8 mouse cellular contexts compared by ENCODE assay signal in the genomic region with DNA sequence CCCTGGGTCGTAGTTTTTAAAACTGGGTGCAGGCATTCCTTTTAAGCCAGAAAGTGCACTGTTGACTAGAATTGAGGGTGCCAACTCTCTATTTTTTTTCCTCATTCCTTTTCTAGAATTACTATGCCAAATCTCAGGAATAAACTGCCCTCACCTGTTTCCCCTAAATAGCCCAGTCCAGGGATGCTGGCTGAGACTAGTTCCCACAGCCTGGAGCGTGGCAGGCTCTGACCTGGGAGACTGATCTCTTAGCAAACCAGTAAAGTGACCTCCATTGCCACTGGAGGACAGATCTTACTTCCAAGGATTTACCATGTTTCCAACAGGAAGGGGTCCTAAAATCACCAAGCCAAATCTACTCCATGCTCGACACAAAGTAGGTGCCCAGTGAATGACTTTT. TPM values are rescaled to one million over a fixed set of nuclear protein-coding genes. Genes with fewer than 3 reads are reported as not detected.
DNase-seq lines count a peak whose midpoint lies in the region; ATAC-seq and TF ChIP-seq lines count a peak whose summit lies in the region.

No protein-coding gene starts in this region.

- no peaks in the 10 kb centered on the region for H3K9me3 ChIP-seq in neural tube, embryonic 11.5 days (ENCODE audit: control insufficient read depth, low read length)
- no peaks in the 10 kb centered on the region for H3K9me3 ChIP-seq in hindbrain, embryonic 14.5 days (ENCODE audit: control insufficient read depth, low read length)
- no peaks in the 10 kb centered on the region for H3K9me3 ChIP-seq in limb, embryonic 14.5 days (ENCODE audit: control insufficient read depth, low read length)
- H3K9me3 ChIP-seq in stomach, postnatal 0 days (ENCODE audit: control insufficient read depth, low read length), result no peaks in the 10 kb centered on the region

- no peaks in the 10 kb centered on the region for H3K27me3 ChIP-seq in neural tube, embryonic 11.5 days (ENCODE audit: control insufficient read depth, insufficient read depth, low read length)
- no peaks in the 10 kb centered on the region for H3K27me3 ChIP-seq in hindbrain, embryonic 14.5 days (ENCODE audit: control insufficient read depth, insufficient read depth, low read length)
- H3K27me3 ChIP-seq in limb, embryonic 14.5 days (ENCODE audit: control insufficient read depth, insufficient read depth, low read length), result no peaks in the 10 kb centered on the region
- no peaks in the 10 kb centered on the region for H3K27me3 ChIP-seq in stomach, postnatal 0 days (ENCODE audit: control insufficient read depth, insufficient read depth, low read length)

- peak overlapping the region; percentile 73 for H3K4me2 ChIP-seq in neural tube, embryonic 11.5 days (ENCODE audit: low read depth)
- H3K4me2 ChIP-seq in hindbrain, embryonic 14.5 days (replicated peaks), result peak overlapping the region; percentile 76
- peak overlapping the region; percentile 59; the same call in 1 of the 2 replicates for H3K4me2 ChIP-seq in limb, embryonic 14.5 days (replicated peaks; ENCODE audit: low read depth, low read length, severe bottlenecking)
- H3K4me2 ChIP-seq in stomach, postnatal 0 days (replicated peaks; ENCODE audit: low read depth), result peak overlapping the region; percentile 70

- H3K4me3 ChIP-seq in neural tube, embryonic 11.5 days (ENCODE audit: low read depth, low read length), result peak overlapping the region; percentile 57; the same call in 1 of the 2 replicates
- H3K4me3 ChIP-seq in hindbrain, embryonic 14.5 days (replicated peaks; ENCODE audit: low read length), result peak overlapping the region; percentile 76
- peak overlapping the region; percentile 68; the same call in 1 of the 2 replicates for H3K4me3 ChIP-seq in limb, embryonic 14.5 days (replicated peaks; ENCODE audit: low read length)
- H3K4me3 ChIP-seq in stomach, postnatal 0 days (ENCODE audit: low read depth, low read length), result no peak overlapping the region; the same call in 1 of the 2 replicates

- peaks cover 6% of the 10 kb centered on the region for H3K4me1 ChIP-seq in neural tube, embryonic 11.5 days (ENCODE audit: control insufficient read depth, insufficient read depth, low read length)
- peaks cover 11% of the 10 kb centered on the region for H3K4me1 ChIP-seq in hindbrain, embryonic 14.5 days (replicated peaks; ENCODE audit: control insufficient read depth, insufficient read depth, low read length)
- H3K4me1 ChIP-seq in limb, embryonic 14.5 days (ENCODE audit: control insufficient read depth, insufficient read depth, low read length), result peaks cover 10% of the 10 kb centered on the region
- H3K4me1 ChIP-seq in stomach, postnatal 0 days (replicated peaks; ENCODE audit: control insufficient read depth, insufficient read depth), result 0 out of 2 replicates have a peak, but pooled peaks cover 3% of the 10 kb centered on the region

- WGBS in neural tube, embryonic 11.5 days, result 92% methylated on average over 3 of the region's 3 CpGs
- WGBS in hindbrain, embryonic 14.5 days, result 95% methylated on average over 3 of the region's 3 CpGs
- WGBS in limb, embryonic 14.5 days, result 83% methylated on average over 3 of the region's 3 CpGs
- 70% methylated on average over 3 of the region's 3 CpGs for WGBS in stomach, postnatal 0 days

- H3K9ac ChIP-seq in neural tube, embryonic 11.5 days (ENCODE audit: low read length), result no peak overlapping the region
- peak overlapping the region; percentile 76; the same call in 1 of the 2 replicates for H3K9ac ChIP-seq in hindbrain, embryonic 14.5 days
- 0 out of 2 replicates have a peak overlapping the region, but pooled peaks have one; percentile 65 for H3K9ac ChIP-seq in limb, embryonic 14.5 days (ENCODE audit: low read depth, low read length, severe bottlenecking)
- H3K9ac ChIP-seq in stomach, postnatal 0 days (ENCODE audit: low read length), result no peak overlapping the region; the same call in 1 of the 2 replicates

- no peak for TF ChIP-seq POLR2A in limb, embryonic 14.5 days (IDR thresholded peaks at IDR 0.05; ENCODE audit: borderline replicate concordance, extremely low read depth, insufficient read depth, insufficient read length)

- no peak for TF ChIP-seq EP300 in stomach, postnatal 0 days (optimal IDR thresholded peaks at IDR 0.05)

- H3K36me3 ChIP-seq in neural tube, embryonic 11.5 days (ENCODE audit: control insufficient read depth, insufficient read depth, low read length), result peaks cover 5% of the 10 kb centered on the region; the same call in 1 of the 2 replicates
- peaks cover 20% of the 10 kb centered on the region for H3K36me3 ChIP-seq in hindbrain, embryonic 14.5 days (replicated peaks; ENCODE audit: control insufficient read depth, insufficient read depth)
- H3K36me3 ChIP-seq in limb, embryonic 14.5 days (ENCODE audit: control insufficient read depth, insufficient read depth, low read length), result peaks cover 13% of the 10 kb centered on the region
- peaks cover 5% of the 10 kb centered on the region; the same call in 1 of the 2 replicates for H3K36me3 ChIP-seq in stomach, postnatal 0 days (ENCODE audit: control insufficient read depth, insufficient read depth, low read length)

- TF ChIP-seq CTCF in stomach, postnatal 0 days (IDR thresholded peaks at IDR 0.05; ENCODE audit: low read depth), result no peak

- DNase-seq in neural tube, embryonic 11.5 days (ENCODE audit: low spot score), result no peak
- DNase-seq in neural tube, embryonic 10.5 days (ENCODE audit: extremely low spot score, low spot score), result no peak
- DNase-seq in hindbrain, embryonic 14.5 days (ENCODE audit: low spot score), result no peak
- no peak for DNase-seq in limb, embryonic 14.5 days (ENCODE audit: low spot score)
- DNase-seq in stomach, postnatal 0 days (ENCODE audit: low spot score), result no peak
- DNase-seq in spleen, postnatal 10 days (ENCODE audit: low spot score in 2 of 2), result no peak
- DNase-seq in embryo, embryonic 11 days, result no peak
- DNase-seq in spleen, adult 18-20 months, result no peak

- ATAC-seq in neural tube, embryonic 11.5 days (ENCODE audit: insufficient read depth, low FRiP score, low TSS enrichment), result no peak
- ATAC-seq in hindbrain, embryonic 14.5 days (ENCODE audit: low FRiP score), result no peak
- no peak for ATAC-seq in limb, embryonic 14.5 days (ENCODE audit: low FRiP score, low read depth)
- ATAC-seq in stomach, postnatal 0 days (ENCODE audit: low FRiP score, low TSS enrichment), result no peak

- no peak overlapping the region for H3K27ac ChIP-seq in neural tube, embryonic 11.5 days (ENCODE audit: low read depth, low read length)
- no peak overlapping the region for H3K27ac ChIP-seq in hindbrain, embryonic 14.5 days
- no peak overlapping the region for H3K27ac ChIP-seq in limb, embryonic 14.5 days (replicated peaks; ENCODE audit: low read depth, low read length)
- no peak overlapping the region for H3K27ac ChIP-seq in stomach, postnatal 0 days (replicated peaks)

RNA-seq across cellular contexts. Expression of a gene that starts 1.3 kb away (rescaled TPM):
- polyA plus RNA-seq in neural tube, embryonic 11.5 days (2014; fragmentation: Nextera tagmentation; extraction: Ambion mirVana), result 194 and 201 TPM in 2 replicates
- polyA plus RNA-seq in hindbrain, embryonic 14.5 days (2014; fragmentation: Nextera tagmentation; extraction: Ambion mirVana), result 319 and 346 TPM in 2 replicates
- polyA plus RNA-seq in limb, embryonic 14.5 days (2012; rRNA removed), result 195 and 204 TPM in 2 replicates
- polyA plus RNA-seq in limb, embryonic 14.5 days (2014; fragmentation: Nextera tagmentation; extraction: Ambion mirVana), result 226 and 239 TPM in 2 replicates
- 263 and 269 TPM in 2 replicates for polyA plus RNA-seq in stomach, postnatal 0 days (2015; fragmentation: Nextera tagmentation; extraction: Ambion mirVana)

RNA-seq across cellular contexts. Expression of a gene that starts 2.4 kb away (rescaled TPM):
- polyA plus RNA-seq in neural tube, embryonic 11.5 days (2014; fragmentation: Nextera tagmentation; extraction: Ambion mirVana), result not detected in 2 replicates
- polyA plus RNA-seq in hindbrain, embryonic 14.5 days (2014; fragmentation: Nextera tagmentation; extraction: Ambion mirVana), result 0.70 TPM in 1 of 2 replicates, not detected in the other
- 0.12 TPM in 1 of 2 replicates, not detected in the other for polyA plus RNA-seq in limb, embryonic 14.5 days (2012; rRNA removed)
- polyA plus RNA-seq in limb, embryonic 14.5 days (2014; fragmentation: Nextera tagmentation; extraction: Ambion mirVana), result 0.35 TPM in 1 of 2 replicates, not detected in the other
- polyA plus RNA-seq in stomach, postnatal 0 days (2015; fragmentation: Nextera tagmentation; extraction: Ambion mirVana), result not detected in 2 replicates

RNA-seq across cellular contexts. Expression of a gene that starts 35.8 kb away (rescaled TPM):
- 4.6 and 5.8 TPM in 2 replicates for polyA plus RNA-seq in neural tube, embryonic 11.5 days (2014; fragmentation: Nextera tagmentation; extraction: Ambion mirVana)
- 4.8 and 6.8 TPM in 2 replicates for polyA plus RNA-seq in hindbrain, embryonic 14.5 days (2014; fragmentation: Nextera tagmentation; extraction: Ambion mirVana)
- 38.1 and 43.9 TPM in 2 replicates for polyA plus RNA-seq in limb, embryonic 14.5 days (2012; rRNA removed)
- polyA plus RNA-seq in limb, embryonic 14.5 days (2014; fragmentation: Nextera tagmentation; extraction: Ambion mirVana), result 25.1 and 27.0 TPM in 2 replicates
- 5.5 and 5.9 TPM in 2 replicates for polyA plus RNA-seq in stomach, postnatal 0 days (2015; fragmentation: Nextera tagmentation; extraction: Ambion mirVana)

RNA-seq across cellular contexts. Expression of a gene that starts 38.9 kb away (rescaled TPM):
- polyA plus RNA-seq in neural tube, embryonic 11.5 days (2014; fragmentation: Nextera tagmentation; extraction: Ambion mirVana), result 11.8 and 13.1 TPM in 2 replicates
- polyA plus RNA-seq in hindbrain, embryonic 14.5 days (2014; fragmentation: Nextera tagmentation; extraction: Ambion mirVana), result 16.3 and 19.9 TPM in 2 replicates
- polyA plus RNA-seq in limb, embryonic 14.5 days (2012; rRNA removed), result 92.4 and 136 TPM in 2 replicates
- polyA plus RNA-seq in limb, embryonic 14.5 days (2014; fragmentation: Nextera tagmentation; extraction: Ambion mirVana), result 27.1 and 36.0 TPM in 2 replicates
- 3.8 and 6.1 TPM in 2 replicates for polyA plus RNA-seq in stomach, postnatal 0 days (2015; fragmentation: Nextera tagmentation; extraction: Ambion mirVana)

RNA-seq across cellular contexts. Expression of a gene that starts 57.6 kb away (rescaled TPM):
- polyA plus RNA-seq in neural tube, embryonic 11.5 days (2014; fragmentation: Nextera tagmentation; extraction: Ambion mirVana), result 1.5 and 2.2 TPM in 2 replicates
- 1.5 and 1.7 TPM in 2 replicates for polyA plus RNA-seq in hindbrain, embryonic 14.5 days (2014; fragmentation: Nextera tagmentation; extraction: Ambion mirVana)
- 4.8 and 5.0 TPM in 2 replicates for polyA plus RNA-seq in limb, embryonic 14.5 days (2012; rRNA removed)
- polyA plus RNA-seq in limb, embryonic 14.5 days (2014; fragmentation: Nextera tagmentation; extraction: Ambion mirVana), result 3.2 and 4.4 TPM in 2 replicates
- 9.3 and 11.5 TPM in 2 replicates for polyA plus RNA-seq in stomach, postnatal 0 days (2015; fragmentation: Nextera tagmentation; extraction: Ambion mirVana)

Comparison
In these comparisons a context has a peak if more than half of its experiments do, and no peak if none do; other contexts are left out.
1. H3K9ac ChIP-seq: peak in hindbrain, embryonic 14.5 days (single experiment) and limb, embryonic 14.5 days (single experiment); none in neural tube, embryonic 11.5 days (single experiment) and stomach, postnatal 0 days (single experiment).
2. Peak in every context shown above with its lines, with median percentiles within 50 percentile points of each other: H3K4me2 ChIP-seq.